Mouse (Mus musculus): Measurements from ENCODE around the gene Marveld3. TPM values are rescaled to one million over a fixed set of nuclear protein-coding genes. Genes with fewer than 3 reads are reported as not detected.

The Marveld3 gene
- polyA plus RNA-seq, 1 experiment from 2014 or later = 0.51 TPM

Other genes starting within 250 kb of the Marveld3 start
- gene Atxn1l, start 224.5 kb downstream of the Marveld3 start, polyA plus RNA-seq (2015; fragmentation: Nextera tagmentation; extraction: Ambion mirVana) = 4.9 TPM in 2 replicates
- 26.1 and 30.0 TPM in 2 replicates for gene Ap1g1, start 183.6 kb downstream of the Marveld3 start, polyA plus RNA-seq (2015; fragmentation: Nextera tagmentation; extraction: Ambion mirVana)
- 1.3 and 1.9 TPM in 2 replicates for gene Phlpp2, start 93.7 kb downstream of the Marveld3 start, polyA plus RNA-seq (2015; fragmentation: Nextera tagmentation; extraction: Ambion mirVana)
- 0.09 and 0.12 TPM in 2 replicates for gene Tat, start 28.2 kb upstream of the Marveld3 start, polyA plus RNA-seq (2015; fragmentation: Nextera tagmentation; extraction: Ambion mirVana)
- gene Chst4, start 77.5 kb upstream of the Marveld3 start, polyA plus RNA-seq (2015; fragmentation: Nextera tagmentation; extraction: Ambion mirVana) = 1.6 and 2.1 TPM in 2 replicates
- gene Zfp612, start 117.5 kb upstream of the Marveld3 start, polyA plus RNA-seq (2015; fragmentation: Nextera tagmentation; extraction: Ambion mirVana) = 5.9 and 6.1 TPM in 2 replicates
- not detected in 2 replicates for gene Gm21964, start 139.0 kb upstream of the Marveld3 start, polyA plus RNA-seq (2015; fragmentation: Nextera tagmentation; extraction: Ambion mirVana)
- gene Gm17720, start 140.6 kb upstream of the Marveld3 start, polyA plus RNA-seq (2015; fragmentation: Nextera tagmentation; extraction: Ambion mirVana) = not detected in 2 replicates
- gene Calb2, start 206.0 kb upstream of the Marveld3 start, polyA plus RNA-seq (2015; fragmentation: Nextera tagmentation; extraction: Ambion mirVana) = 0.47 and 1.2 TPM in 2 replicates

Measured in heart, embryonic 16.5 days (tissue).